Mouse (Mus musculus): Measurements from ENCODE around the gene Ptcd3.

DNA sequence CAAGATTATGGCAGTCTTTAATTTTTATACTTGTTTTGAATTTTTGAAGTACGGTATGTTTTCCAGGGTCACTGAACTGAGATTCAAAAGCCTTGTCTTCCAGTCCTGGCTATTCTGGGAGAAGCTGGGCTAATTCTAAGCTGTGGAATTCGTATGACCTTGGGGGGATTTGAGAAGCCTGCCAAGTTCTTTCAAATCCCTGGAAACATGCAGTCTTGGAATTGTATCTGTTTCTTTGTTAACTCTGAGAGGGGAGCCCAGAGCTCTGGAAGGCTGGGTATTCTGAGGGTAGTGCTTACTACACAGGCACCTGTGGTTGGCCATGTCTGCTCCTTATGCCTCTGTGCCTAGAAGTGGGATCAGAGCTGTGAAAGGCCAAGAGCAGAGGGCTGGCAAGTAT is 27.2 kb upstream of the Ptcd3 start:
- no peak for TF ChIP-seq FLI1 (IDR thresholded peaks at IDR 0.05; ENCODE audit: low read length)
- TF ChIP-seq GATA1 (IDR thresholded peaks at IDR 0.05; ENCODE audit: borderline replicate concordance, low read length), result no peak

All from megakaryocyte, embryonic 14.5 days (primary cell).